Mouse (Mus musculus) lung, adult 2 months (tissue): Measurements from ENCODE around the gene Mlph. TPM values are rescaled to one million over a fixed set of nuclear protein-coding genes. Genes with fewer than 3 reads are reported as not detected.
A peak's percentile ranks its signal among the peaks of the same experiment; 100 is the strongest.

ENCODE experiments used
- DNase-seq: peaks from one replicate; pipeline ENCODE4 v3.0.0; 2022
- H3K4me1 ChIP-seq: fragments of 200-500 bp; 2 replicates; pipeline ENCODE4 v1.6.1; 2011; ENCODE audit warnings: low read length; ENCODE audit not compliant: control insufficient read depth, insufficient read depth
- H3K4me3 ChIP-seq: fragments of 200-500 bp; replicated peaks from 2 replicates; pipeline ENCODE3; 2011; ENCODE audit warnings: low read depth, mild to moderate bottlenecking, control low read depth, low read length; ENCODE audit errors: extremely low read depth
- CTCF ChIP-seq: fragments of 200-500 bp; IDR thresholded peaks from 2 replicates; pipeline ENCODE4 v1.5.1; 2011; ENCODE audit warnings: mild to moderate bottlenecking, low read length, control low read depth; ENCODE audit not compliant: insufficient read depth
- POLR2A ChIP-seq: fragments of 200-500 bp; IDR thresholded peaks from 2 replicates; pipeline ENCODE4 v1.6.1; 2011; ENCODE audit warnings: low read depth, mild to moderate bottlenecking, control low read depth, low read length, borderline replicate concordance; ENCODE audit errors: extremely low read depth
- WGBS: fragments of 180-500 bp; shearing (Covaris S2); methylation state at CpG from one replicate; pipeline ENCODE4 v1.1.7; 2018; 5-methylcytosine and 5-hydroxymethylcytosine counted together
- polyA plus RNA-seq: library from polyadenylated mRNA; depleted of rRNA; stranded (reverse); fragments of >200 nt; gene quantifications from 2 replicates; pipeline ENCODE4 v1.2.3, GENCODE M21; 2012

The Mlph gene
- polyA plus RNA-seq, 1 experiment, result 13.5 TPM

DNA sequence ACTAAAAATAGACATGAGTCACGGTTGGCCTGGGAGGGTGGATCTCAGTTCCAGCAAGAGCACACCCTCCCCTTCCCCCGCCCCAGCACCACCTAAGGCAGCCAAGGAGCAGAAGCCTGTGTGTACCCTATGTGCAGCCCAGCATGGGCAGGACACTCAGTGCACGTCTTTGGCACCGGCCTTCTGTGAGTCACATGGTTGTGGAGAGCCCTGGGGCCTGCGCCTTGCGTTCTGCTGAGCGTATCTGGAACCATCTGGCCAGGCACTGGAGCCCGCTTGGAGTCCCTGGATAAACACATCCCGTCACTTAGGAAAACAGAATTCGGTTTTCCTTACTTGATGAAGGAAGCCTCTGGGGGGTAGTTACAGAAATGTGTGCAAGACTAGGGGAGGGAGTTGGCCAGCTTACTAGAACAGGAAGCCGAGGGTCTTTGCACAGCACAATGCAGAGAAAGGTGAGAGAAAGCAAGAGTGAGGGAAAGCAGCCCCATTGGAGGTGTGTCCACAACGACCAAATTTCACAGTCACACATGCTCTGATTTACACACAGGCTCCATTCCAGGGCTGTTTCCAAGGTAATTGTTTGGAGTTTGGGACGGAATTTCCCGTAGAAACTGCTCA, 18.0 kb upstream of the Mlph start:
- 31% methylated on average over 14 of the region's 14 CpGs for WGBS
- Histone ChIP-seq H3K4me3 (no peak overlapping the region), H3K4me1 (no peaks in the 10 kb centered on the region; the same call in 1 of the 2 replicates)
- TF ChIP-seq POLR2A (no peak), CTCF (no peak)
- peak; percentile 24 for DNase-seq

GRCm38 (mm10) chr1:90898012-90898411, 16.9 kb upstream of the Mlph start:
- H3K4me3 ChIP-seq, result no peak overlapping the region
- 52% methylated on average over 1 of the region's 1 CpGs for WGBS
- H3K4me1 ChIP-seq, result no peaks in the 10 kb centered on the region; the same call in 1 of the 2 replicates
- no peak for TF ChIP-seq CTCF
- TF ChIP-seq POLR2A, result no peak
- no peak for DNase-seq

DNA sequence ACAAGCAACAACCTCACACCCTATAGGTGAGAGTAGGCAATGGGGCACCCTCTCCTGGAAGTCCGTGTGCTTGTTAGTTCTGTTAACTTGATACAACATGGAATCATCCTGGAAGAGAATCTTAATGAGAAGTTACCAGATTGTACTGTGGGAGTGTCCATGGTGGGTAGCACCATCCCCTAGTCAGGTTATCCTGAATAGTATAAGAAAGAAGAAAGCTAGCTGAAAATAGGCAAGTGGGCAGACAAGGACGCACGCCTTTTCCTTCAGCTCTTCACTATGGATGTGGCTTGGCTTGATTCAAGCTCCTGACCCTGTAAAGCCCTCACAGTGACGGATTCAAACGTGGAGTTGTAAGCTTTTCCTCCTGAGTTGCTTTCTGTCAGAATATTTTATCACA, 15.1 kb upstream of the Mlph start:
- 89% methylated on average over 5 of the region's 5 CpGs for WGBS
- DNase-seq, result no peak
- TF ChIP-seq CTCF (no peak), POLR2A (no peak)
- no peak overlapping the region for H3K4me3 ChIP-seq
- no peaks in the 10 kb centered on the region; the same call in 1 of the 2 replicates for H3K4me1 ChIP-seq

DNA sequence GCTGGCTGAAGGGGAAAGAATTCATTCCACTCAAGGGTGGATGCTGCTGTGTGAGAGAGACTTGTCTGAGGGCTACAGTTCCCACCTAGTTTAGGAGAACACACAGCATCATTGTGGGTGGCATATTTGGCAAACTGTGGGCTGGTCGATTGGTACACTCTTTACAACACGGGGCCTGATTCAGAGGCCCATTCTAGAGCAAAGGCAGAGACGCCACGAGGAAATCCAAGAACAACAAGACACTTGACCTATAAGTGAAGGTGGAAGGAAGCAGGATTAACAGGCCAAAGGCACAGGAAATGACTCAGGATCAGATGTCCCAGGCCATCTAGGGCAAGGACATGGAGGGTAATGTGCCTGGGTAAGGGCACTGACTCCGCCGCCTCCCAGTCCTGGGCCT, 14.5 kb upstream of the Mlph start:
- 47% methylated on average over 6 of the region's 6 CpGs for WGBS
- DNase-seq, result no peak
- Histone ChIP-seq H3K4me3 (no peak overlapping the region), H3K4me1 (no peaks in the 10 kb centered on the region; the same call in 1 of the 2 replicates)
- no peak for TF ChIP-seq CTCF
- no peak for TF ChIP-seq POLR2A

GRCm38 (mm10) chr1:90901246-90901645, 13.6 kb upstream of the Mlph start:
- no peak for DNase-seq
- TF ChIP-seq POLR2A (no peak), CTCF (no peak)
- WGBS, result 78% methylated on average over 4 of the region's 4 CpGs
- no peak overlapping the region for H3K4me3 ChIP-seq
- no peaks in the 10 kb centered on the region; the same call in 1 of the 2 replicates for H3K4me1 ChIP-seq

DNA sequence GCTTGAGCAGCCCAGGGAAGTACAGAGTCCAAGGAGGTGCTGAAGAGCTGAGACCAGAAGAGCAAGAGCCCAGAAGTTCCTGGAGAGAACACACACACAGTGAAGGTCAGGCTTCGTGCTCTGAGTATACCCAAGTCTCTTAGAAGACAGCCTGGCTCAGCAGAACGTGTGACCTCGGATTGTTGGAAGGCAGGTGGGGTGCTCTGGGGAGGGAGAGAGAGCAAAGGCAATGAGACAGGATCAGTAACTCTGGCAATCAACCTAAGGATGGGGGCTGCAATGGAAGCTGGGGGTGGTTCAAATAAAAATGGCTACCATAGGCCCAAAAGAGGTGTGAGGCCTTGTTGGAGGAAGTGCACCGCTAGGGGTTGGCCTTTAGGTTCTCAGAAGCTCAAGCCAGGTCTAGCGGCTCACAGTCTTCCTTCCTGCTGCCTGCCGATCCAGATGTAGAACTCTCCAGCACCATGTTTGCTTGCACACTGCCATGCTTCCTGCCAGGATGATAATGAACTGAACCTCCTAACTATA, 13.1 kb upstream of the Mlph start:
- 68% methylated on average over 6 of the region's 6 CpGs for WGBS
- Histone ChIP-seq H3K4me1 (no peaks in the 10 kb centered on the region; the same call in 1 of the 2 replicates), H3K4me3 (no peak overlapping the region)
- TF ChIP-seq CTCF, result no peak
- no peak for TF ChIP-seq POLR2A
- DNase-seq, result no peak

DNA sequence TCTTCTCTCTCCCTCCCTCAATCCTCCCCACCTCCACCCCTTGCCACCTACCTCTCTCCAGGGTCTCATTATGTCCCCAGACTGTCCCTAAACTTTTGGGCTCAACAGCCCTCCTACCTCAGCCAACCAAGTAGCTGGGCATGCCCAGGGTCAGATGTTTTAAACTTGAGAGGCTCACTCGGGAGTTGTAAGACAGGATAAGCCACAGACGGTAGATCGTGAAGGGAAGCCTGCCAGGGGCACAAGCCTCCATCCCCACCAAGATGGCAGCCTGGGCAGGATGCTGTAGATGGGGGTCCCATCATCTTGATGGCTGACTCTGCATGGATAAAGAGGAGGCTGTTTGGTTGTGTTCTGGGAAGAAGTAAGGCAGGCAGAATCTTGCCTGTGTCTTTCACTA, 12.1 kb upstream of the Mlph start:
- no peak for DNase-seq
- H3K4me3 ChIP-seq, result no peak overlapping the region
- 70% methylated on average over 3 of the region's 3 CpGs for WGBS
- TF ChIP-seq CTCF, result no peak
- no peak for TF ChIP-seq POLR2A
- H3K4me1 ChIP-seq, result no peaks in the 10 kb centered on the region

DNA sequence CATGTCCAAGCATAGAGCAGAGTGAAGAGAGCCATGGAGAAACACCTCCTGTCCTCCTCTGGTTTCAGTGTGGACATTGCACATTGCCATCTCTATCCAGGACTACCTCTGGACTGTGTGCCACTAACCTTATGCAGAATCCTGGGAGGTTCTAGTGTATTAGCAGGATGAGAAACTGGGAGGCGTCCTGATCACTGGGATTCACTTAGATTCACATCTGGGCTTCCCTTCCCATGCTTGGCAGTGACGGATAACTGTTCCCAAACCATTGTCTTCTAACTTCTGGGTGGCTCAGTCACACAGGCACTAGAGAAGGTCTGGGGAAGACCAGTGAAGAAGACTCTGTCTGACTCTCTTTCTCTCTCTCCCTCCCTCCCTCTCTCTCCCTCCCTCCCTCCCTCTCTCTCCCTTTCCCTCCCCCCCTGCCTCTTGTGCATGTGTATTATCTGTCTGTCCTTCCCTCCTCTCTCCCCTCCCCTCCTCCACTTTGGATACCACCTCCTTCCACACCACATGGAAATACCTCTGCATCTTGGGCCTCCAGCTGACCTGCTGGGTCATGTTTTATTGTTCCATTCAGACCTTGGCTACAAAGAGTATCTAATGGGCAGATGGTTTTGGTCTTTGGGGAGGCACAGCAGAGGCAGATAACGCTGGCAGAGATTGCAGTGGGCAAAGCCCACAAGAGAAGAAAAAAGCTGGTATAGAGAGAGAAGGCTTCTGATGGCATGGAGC, 11.5 kb upstream of the Mlph start:
- WGBS, result 46% methylated on average over 3 of the region's 3 CpGs
- Histone ChIP-seq H3K4me1 (no peaks in the 10 kb centered on the region), H3K4me3 (no peak overlapping the region)
- no peak for DNase-seq
- TF ChIP-seq POLR2A (no peak), CTCF (no peak)

DNA sequence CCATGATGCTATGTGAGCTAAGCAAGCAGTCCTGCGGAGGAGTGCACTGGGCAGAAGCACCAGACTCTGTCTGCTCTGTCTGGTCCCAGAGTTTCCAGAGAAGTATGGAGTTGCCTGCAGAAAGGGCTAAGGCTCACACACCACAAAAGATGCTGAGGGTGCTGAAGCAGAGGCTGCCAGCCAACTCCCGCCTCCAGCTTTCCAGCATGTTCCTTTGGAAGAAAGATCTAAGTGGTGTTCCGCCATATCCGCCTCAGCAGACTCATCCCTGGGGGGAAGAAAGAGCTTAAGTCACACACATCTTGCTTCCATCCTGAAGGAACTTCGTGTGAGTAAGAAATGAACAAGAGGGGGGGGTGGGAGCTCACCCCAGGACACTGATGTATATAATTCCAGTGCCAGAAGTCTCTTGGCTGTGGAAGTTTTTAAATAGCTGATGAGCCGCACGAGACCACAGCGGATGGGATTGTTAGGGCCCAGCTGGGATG, 10.9 kb upstream of the Mlph start:
- TF ChIP-seq CTCF (no peak), POLR2A (no peak)
- DNase-seq, result no peak
- H3K4me1 ChIP-seq, result no peaks in the 10 kb centered on the region

DNA sequence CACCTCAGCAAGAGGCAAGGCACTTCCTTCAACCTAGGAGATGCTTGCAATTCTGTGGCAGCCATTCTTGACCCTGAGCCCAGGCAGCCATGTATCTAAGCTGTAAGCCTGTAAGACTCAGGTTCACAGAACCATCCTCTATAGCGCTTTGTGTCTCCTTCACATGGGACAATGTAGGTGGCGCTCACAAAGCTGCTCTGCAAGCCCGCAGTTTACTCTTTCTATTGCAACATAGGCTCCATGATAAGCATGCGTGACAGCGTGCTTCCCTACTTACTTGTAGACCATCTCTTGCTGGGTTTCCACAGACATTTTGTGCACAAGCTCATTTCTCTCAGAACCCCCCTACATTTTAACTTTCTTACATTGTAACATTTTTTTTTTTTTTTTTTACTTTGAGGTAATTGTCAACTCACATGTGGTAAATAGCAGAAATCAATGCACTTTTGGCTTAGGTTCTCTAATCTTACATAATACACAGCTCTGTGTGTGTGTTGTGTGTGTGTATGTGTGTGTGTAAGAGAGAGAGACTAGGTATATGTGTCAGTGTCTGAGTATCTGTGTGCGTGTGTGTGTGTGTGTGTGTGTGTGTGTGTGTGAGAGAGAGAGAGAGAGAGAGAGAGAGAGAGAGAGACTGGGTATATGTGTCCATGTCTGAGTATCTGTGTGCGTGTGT, 10.0 kb upstream of the Mlph start:
- no peak for TF ChIP-seq CTCF
- no peak for TF ChIP-seq POLR2A
- 79% methylated on average over 7 of the region's 7 CpGs for WGBS
- Histone ChIP-seq H3K4me1 (peaks cover 3% of the 10 kb centered on the region; the same call in 1 of the 2 replicates), H3K4me3 (no peak overlapping the region)
- no peak for DNase-seq

More for the DNA sequence above, 10.9 kb upstream of the Mlph start:
- WGBS, result 54% methylated on average over 8 of the region's 8 CpGs
- no peak overlapping the region for H3K4me3 ChIP-seq
